24 mouse cellular contexts compared by ENCODE assay signal in the genomic region with DNA sequence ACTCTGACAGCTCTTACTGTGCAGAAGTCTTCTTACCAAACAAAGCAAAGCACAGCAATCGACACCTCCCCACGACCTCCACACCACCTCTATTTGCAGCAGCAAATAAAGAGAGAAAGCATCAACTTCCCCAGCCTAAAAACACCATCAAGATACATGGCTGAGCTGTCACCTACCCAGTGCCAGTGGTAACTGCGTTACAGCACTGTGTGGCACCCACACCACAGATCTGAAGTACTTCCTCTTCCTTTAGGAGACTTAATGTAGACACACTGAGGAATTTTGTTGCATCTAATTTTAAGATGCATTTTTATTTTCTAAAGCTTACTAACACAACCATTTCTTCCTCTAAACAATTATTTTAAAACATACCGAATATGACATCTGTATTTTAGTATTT. TPM values are rescaled to one million over a fixed set of nuclear protein-coding genes. Genes with fewer than 3 reads are reported as not detected.
"Had no signal": no experiment of that assay in that cellular context is flagged by ENCODE, and none has a peak within 500 bp of the region (broad histone marks: within the 10 kb centered on the region; RNA-seq: fewer than 3 reads in every experiment).

No protein-coding gene starts in this region.

- H3K27ac ChIP-seq: limb, embryonic 10.5 days; limb, embryonic 13.5 days; liver, embryonic 12.5 days; liver, embryonic 15.5 days; lung, embryonic 15.5 days; midbrain, embryonic 13.5 days; neural tube, embryonic 13.5 days had no signal

- ATAC-seq: liver, embryonic 12.5 days; midbrain, embryonic 13.5 days; midbrain, embryonic 16.5 days had no signal

- H3K9ac ChIP-seq: limb, embryonic 13.5 days; liver, embryonic 12.5 days; liver, embryonic 15.5 days; lung, embryonic 15.5 days; midbrain, embryonic 13.5 days; neural tube, embryonic 13.5 days had no signal

- DNase-seq: kidney, adult 9 months; kidney, postnatal 14 days; kidney, postnatal 4 days; liver; lung, adult 18-20 months; lung, postnatal 10 days; lung, postnatal 36 days; retina, postnatal 1 day; right cerebral cortex, postnatal 25 days; thymus, adult 2 months; thymus, postnatal 14 days; thymus, postnatal 4 days had no signal

- H3K27me3 ChIP-seq: limb, embryonic 13.5 days; liver, embryonic 12.5 days; liver, embryonic 15.5 days; lung, embryonic 15.5 days; midbrain, embryonic 13.5 days; neural tube, embryonic 13.5 days had no signal

- H3K9me3 ChIP-seq: limb, embryonic 10.5 days; limb, embryonic 13.5 days; liver, embryonic 12.5 days; liver, embryonic 15.5 days; lung, embryonic 15.5 days; midbrain, embryonic 13.5 days; neural tube, embryonic 13.5 days had no signal

- H3K4me3 ChIP-seq: limb, embryonic 10.5 days; limb, embryonic 13.5 days; liver, embryonic 12.5 days; liver, embryonic 15.5 days; lung, embryonic 15.5 days; midbrain, embryonic 13.5 days; myocyte; neural tube, embryonic 13.5 days had no signal

- H3K4me1 ChIP-seq: limb, embryonic 10.5 days; liver, embryonic 15.5 days; midbrain, embryonic 13.5 days had no signal

- H3K4me2 ChIP-seq: limb, embryonic 13.5 days; liver, embryonic 12.5 days; liver, embryonic 15.5 days; lung, embryonic 15.5 days; midbrain, embryonic 13.5 days; neural tube, embryonic 13.5 days had no signal

RNA-seq across cellular contexts. Expression of a gene that starts 39.6 kb away (rescaled TPM):
- total RNA-seq: monocyte, adult 5-6 weeks had no signal
- polyA plus RNA-seq: kidney, embryonic 16.5 days; limb, embryonic 10.5 days; liver, embryonic 12.5 days; liver, embryonic 15.5 days; lung, embryonic 15.5 days; myocyte; small intestine, adult 2 months had no signal
